Comparison of ENCODE assay signal across 24 mouse cellular contexts in the genomic region with DNA sequence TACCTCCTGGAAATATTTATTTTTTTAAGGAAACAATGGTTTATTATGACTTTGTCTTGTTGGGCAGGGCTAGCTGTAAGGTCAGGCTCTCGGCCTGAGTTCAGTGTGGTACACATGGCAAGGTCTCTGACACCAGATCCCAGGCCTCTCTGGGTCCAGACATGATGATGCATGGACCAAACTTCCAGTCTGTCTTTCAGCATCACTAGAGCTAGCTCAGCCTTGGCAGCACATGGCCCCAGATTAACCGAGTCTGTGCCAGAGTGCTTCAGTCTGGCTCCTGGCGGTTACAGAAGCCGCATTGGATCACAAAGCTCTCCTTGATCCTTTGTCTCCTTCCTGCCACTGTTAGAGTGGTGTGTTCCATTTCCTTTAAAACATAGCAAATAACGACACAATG. TPM values are rescaled to one million over a fixed set of nuclear protein-coding genes. Genes with fewer than 3 reads are reported as not detected.
DNase-seq lines count a peak whose midpoint lies in the region; ATAC-seq and TF ChIP-seq lines count a peak whose summit lies in the region.
"Had no signal": no experiment of that assay in that cellular context is flagged by ENCODE, and none has a peak within 500 bp of the region (broad histone marks: within the 10 kb centered on the region; RNA-seq: fewer than 3 reads in every experiment).

No protein-coding gene starts in this region.

- TF ChIP-seq EP300 in ES-Bruce4 (IDR thresholded peaks at IDR 0.05; ENCODE audit: insufficient read depth, low read depth, low read length) = no peak

- H3K4me2 ChIP-seq in forebrain, postnatal 0 days (ENCODE audit: low read depth) = no peak overlapping the region
- H3K4me2 ChIP-seq in forebrain, embryonic 14.5 days (ENCODE audit: low read length) = no peak overlapping the region
- no peak overlapping the region for H3K4me2 ChIP-seq in midbrain, embryonic 11.5 days
- H3K4me2 ChIP-seq in midbrain, embryonic 14.5 days (ENCODE audit: low read length) = no peak overlapping the region

- H3K36me3 ChIP-seq in forebrain, postnatal 0 days (ENCODE audit: insufficient read depth) = peaks cover 60% of the 10 kb centered on the region
- H3K36me3 ChIP-seq in forebrain, embryonic 14.5 days (ENCODE audit: control insufficient read depth, insufficient read depth, low read length) = peaks cover 68% of the 10 kb centered on the region
- H3K36me3 ChIP-seq in midbrain, embryonic 11.5 days (ENCODE audit: control insufficient read depth, insufficient read depth, low read length) = peaks cover 15% of the 10 kb centered on the region
- H3K36me3 ChIP-seq in midbrain, embryonic 14.5 days (ENCODE audit: control insufficient read depth, insufficient read depth, low read length) = peaks cover 62% of the 10 kb centered on the region
- peaks cover 59% of the 10 kb centered on the region for H3K36me3 ChIP-seq in ES-Bruce4 (ENCODE audit: control insufficient read depth, insufficient read depth, low read length, poor library complexity, severe bottlenecking)

- no peak overlapping the region for H3K9ac ChIP-seq in forebrain, postnatal 0 days
- no peak overlapping the region for H3K9ac ChIP-seq in forebrain, embryonic 14.5 days (ENCODE audit: low read length)
- H3K9ac ChIP-seq in midbrain, embryonic 11.5 days (ENCODE audit: low read length) = no peak overlapping the region
- no peak overlapping the region for H3K9ac ChIP-seq in midbrain, embryonic 14.5 days (replicated peaks; ENCODE audit: low read length)
- H3K9ac ChIP-seq in ES-Bruce4 (ENCODE audit: low read depth, poor library complexity, severe bottlenecking) = no peak overlapping the region

- no peak overlapping the region for H3K27ac ChIP-seq in forebrain, postnatal 0 days (ENCODE audit: low read depth, low read length)
- H3K27ac ChIP-seq in forebrain, embryonic 14.5 days (ENCODE audit: low read depth, low read length) = no peak overlapping the region
- H3K27ac ChIP-seq in midbrain, embryonic 11.5 days (ENCODE audit: low read depth, low read length) = no peak overlapping the region
- no peak overlapping the region for H3K27ac ChIP-seq in midbrain, embryonic 14.5 days (replicated peaks; ENCODE audit: low read depth, low read length)
- peak overlapping the region; percentile 38 for H3K27ac ChIP-seq in ES-Bruce4 (ENCODE audit: insufficient read depth, low read length)

- no peaks in the 10 kb centered on the region for H3K4me1 ChIP-seq in forebrain, postnatal 0 days (ENCODE audit: insufficient read depth)
- peaks cover 1% of the 10 kb centered on the region; the same call in 1 of the 2 replicates for H3K4me1 ChIP-seq in forebrain, embryonic 14.5 days (ENCODE audit: control insufficient read depth, insufficient read depth, low read length)
- H3K4me1 ChIP-seq in midbrain, embryonic 11.5 days (ENCODE audit: control insufficient read depth, insufficient read depth, low read length) = peaks cover 5% of the 10 kb centered on the region; the same call in 1 of the 2 replicates
- peaks cover 3% of the 10 kb centered on the region for H3K4me1 ChIP-seq in midbrain, embryonic 14.5 days (ENCODE audit: control insufficient read depth, insufficient read depth, low read length)
- peaks cover 15% of the 10 kb centered on the region for H3K4me1 ChIP-seq in ES-Bruce4 (ENCODE audit: control insufficient read depth, insufficient read depth, low read length)

- peak; percentile 25; the same call in 1 of the 2 replicates for ATAC-seq in forebrain, postnatal 0 days
- no peak for ATAC-seq in forebrain, embryonic 14.5 days
- ATAC-seq in midbrain, embryonic 11.5 days (ENCODE audit: low FRiP score) = no peak
- no peak for ATAC-seq in midbrain, embryonic 14.5 days (ENCODE audit: low FRiP score, low TSS enrichment)
- ATAC-seq: activated CD4-positive, CD25-positive, alpha-beta regulatory T cell, adult 4 months; CD4-positive, CD25-positive, alpha-beta regulatory T cell, adult 4 months; Patski had no signal

- no peak for TF ChIP-seq CTCF in forebrain, postnatal 0 days (IDR thresholded peaks at IDR 0.05; ENCODE audit: low read depth)
- no peak for TF ChIP-seq CTCF in ES-Bruce4 (IDR thresholded peaks at IDR 0.05; ENCODE audit: low read depth, low read length)

- WGBS in forebrain, postnatal 0 days = 56% methylated on average over 5 of the region's 5 CpGs
- 67% methylated on average over 5 of the region's 5 CpGs for WGBS in forebrain, embryonic 14.5 days
- 79% methylated on average over 5 of the region's 5 CpGs for WGBS in midbrain, embryonic 11.5 days
- WGBS in midbrain, embryonic 14.5 days = 78% methylated on average over 5 of the region's 5 CpGs

- DNase-seq in forebrain, postnatal 0 days = no peak
- no peak for DNase-seq in forebrain, embryonic 14.5 days (ENCODE audit: low spot score)
- DNase-seq in midbrain, embryonic 11.5 days (ENCODE audit: low spot score, missing footprints) = peak; percentile 60
- DNase-seq in midbrain, embryonic 14.5 days = no peak
- DNase-seq in MN1 (ENCODE audit: low spot score) = peak; percentile 54
- DNase-seq in left cerebral cortex, adult 8-10 months (ENCODE audit: low spot score in 2 of 2) = no peak
- DNase-seq in urinary bladder, postnatal 36 days (ENCODE audit: low spot score in 2 of 2) = no peak
- DNase-seq: adrenal gland, adult 2 months; adrenal gland, adult 8-10 months; adrenal gland, postnatal 10 days; adrenal gland, postnatal 14 days; adrenal gland, postnatal 25 days; adrenal gland, postnatal 36 days; B cell, adult 2 months; cerebellum, adult 11 months; cerebellum, adult 11-12 months; cerebellum, adult 18-20 months; cerebellum, adult 2 months had no signal

- no peak for TF ChIP-seq POLR2A in ES-Bruce4 (IDR thresholded peaks at IDR 0.05; ENCODE audit: insufficient read depth, low read length)

- H3K4me3 ChIP-seq in forebrain, postnatal 0 days (ENCODE audit: low read depth, low read length) = no peak overlapping the region
- H3K4me3 ChIP-seq in forebrain, embryonic 14.5 days (ENCODE audit: low read depth, low read length) = no peak overlapping the region
- no peak overlapping the region for H3K4me3 ChIP-seq in midbrain, embryonic 11.5 days (ENCODE audit: low read depth, low read length)
- H3K4me3 ChIP-seq in midbrain, embryonic 14.5 days (replicated peaks; ENCODE audit: low read depth, low read length) = no peak overlapping the region
- H3K4me3 ChIP-seq in ES-Bruce4 (ENCODE audit: low read depth, low read length) = no peak overlapping the region

- no peaks in the 10 kb centered on the region for H3K27me3 ChIP-seq in forebrain, postnatal 0 days (ENCODE audit: insufficient read depth, low read length)
- no peaks in the 10 kb centered on the region for H3K27me3 ChIP-seq in forebrain, embryonic 14.5 days (replicated peaks; ENCODE audit: control insufficient read depth, insufficient read depth, low read length)
- H3K27me3 ChIP-seq in midbrain, embryonic 11.5 days (ENCODE audit: control insufficient read depth, insufficient read depth, low read length) = peaks cover 7% of the 10 kb centered on the region; the same call in 1 of the 2 replicates
- H3K27me3 ChIP-seq in midbrain, embryonic 14.5 days (ENCODE audit: control insufficient read depth, insufficient read depth, low read length) = no peaks in the 10 kb centered on the region; the same call in 1 of the 2 replicates
- no peaks in the 10 kb centered on the region for H3K27me3 ChIP-seq in ES-Bruce4 (ENCODE audit: control insufficient read depth, insufficient read depth, low read length, poor library complexity, severe bottlenecking)
- H3K27me3 ChIP-seq: CH12.LX, Patski had no signal

- H3K9me3 ChIP-seq in forebrain, postnatal 0 days (ENCODE audit: low read length) = no peaks in the 10 kb centered on the region
- no peaks in the 10 kb centered on the region for H3K9me3 ChIP-seq in forebrain, embryonic 14.5 days (replicated peaks; ENCODE audit: control insufficient read depth, low read length)
- no peaks in the 10 kb centered on the region for H3K9me3 ChIP-seq in midbrain, embryonic 11.5 days (ENCODE audit: control insufficient read depth, low read length)
- H3K9me3 ChIP-seq in midbrain, embryonic 14.5 days (ENCODE audit: control insufficient read depth, low read length) = no peaks in the 10 kb centered on the region
- no peaks in the 10 kb centered on the region for H3K9me3 ChIP-seq in ES-Bruce4 (replicated peaks; ENCODE audit: control insufficient read depth, insufficient read depth, low read length, poor library complexity, severe bottlenecking)
- H3K9me3 ChIP-seq: G1E had no signal

RNA-seq across cellular contexts. Expression of a gene that starts 17.8 kb away (rescaled TPM):
- total RNA-seq in forebrain, postnatal 0 days (2014; rRNA removed) = 24.2 and 25.1 TPM in 2 replicates
- polyA plus RNA-seq in forebrain, postnatal 0 days (2015; fragmentation: Nextera tagmentation; extraction: Ambion mirVana) = 15.9 and 16.8 TPM in 2 replicates
- polyA plus RNA-seq in forebrain, embryonic 14.5 days (2014; fragmentation: Nextera tagmentation; extraction: Ambion mirVana) = 3.5 and 4.5 TPM in 2 replicates
- 3.8 and 4.6 TPM in 2 replicates for polyA plus RNA-seq in midbrain, embryonic 11.5 days (2014; fragmentation: Nextera tagmentation; extraction: Ambion mirVana)
- 4.0 and 6.9 TPM in 2 replicates for polyA plus RNA-seq in midbrain, embryonic 14.5 days (2014; fragmentation: Nextera tagmentation; extraction: Ambion mirVana)
- 28.9 and 30.3 TPM in 2 replicates for polyA plus RNA-seq in ES-Bruce4 (2011; ENCODE audit: insufficient read depth, insufficient read length, low read depth, missing spikeins)
- total RNA-seq in left cerebral cortex, adult 8-10 months (2022) = 10 to 100 TPM; 10.2 to 13.5 (median 11.1) TPM
- polyA plus RNA-seq: CD4-positive, CD25-positive, alpha-beta regulatory T cell, adult 4 months had no signal

RNA-seq across cellular contexts. Expression of a gene that starts 34.6 kb away (rescaled TPM):
- 26.5 and 33.3 TPM in 2 replicates for total RNA-seq in forebrain, postnatal 0 days (2014; rRNA removed)
- polyA plus RNA-seq in forebrain, postnatal 0 days (2015; fragmentation: Nextera tagmentation; extraction: Ambion mirVana) = 18.8 and 25.0 TPM in 2 replicates
- 31.6 and 33.3 TPM in 2 replicates for polyA plus RNA-seq in forebrain, embryonic 14.5 days (2014; fragmentation: Nextera tagmentation; extraction: Ambion mirVana)
- 39.2 and 41.1 TPM in 2 replicates for polyA plus RNA-seq in midbrain, embryonic 11.5 days (2014; fragmentation: Nextera tagmentation; extraction: Ambion mirVana)
- 29.2 and 35.4 TPM in 2 replicates for polyA plus RNA-seq in midbrain, embryonic 14.5 days (2014; fragmentation: Nextera tagmentation; extraction: Ambion mirVana)
- 37.6 and 38.9 TPM in 2 replicates for polyA plus RNA-seq in ES-Bruce4 (2011; ENCODE audit: insufficient read depth, insufficient read length, low read depth, missing spikeins)
- total RNA-seq in left cerebral cortex, adult 8-10 months (2022) = 10 to 100 TPM; 30.7 to 36.4 (median 32.0) TPM

Comparison
In these comparisons a context has a peak if more than half of its experiments do, and no peak if none do; other contexts are left out.
1. DNase-seq: peak in midbrain, embryonic 11.5 days (single experiment) and MN1 (single experiment); none in forebrain, postnatal 0 days (single experiment), forebrain, embryonic 14.5 days (single experiment), midbrain, embryonic 14.5 days (single experiment), left cerebral cortex, adult 8-10 months (0 of 2) and urinary bladder, postnatal 36 days (0 of 2).